Mouse (Mus musculus): ENCODE measurements around the gene Rnf138rt1.

Gene Rnf138rt1

DNA sequence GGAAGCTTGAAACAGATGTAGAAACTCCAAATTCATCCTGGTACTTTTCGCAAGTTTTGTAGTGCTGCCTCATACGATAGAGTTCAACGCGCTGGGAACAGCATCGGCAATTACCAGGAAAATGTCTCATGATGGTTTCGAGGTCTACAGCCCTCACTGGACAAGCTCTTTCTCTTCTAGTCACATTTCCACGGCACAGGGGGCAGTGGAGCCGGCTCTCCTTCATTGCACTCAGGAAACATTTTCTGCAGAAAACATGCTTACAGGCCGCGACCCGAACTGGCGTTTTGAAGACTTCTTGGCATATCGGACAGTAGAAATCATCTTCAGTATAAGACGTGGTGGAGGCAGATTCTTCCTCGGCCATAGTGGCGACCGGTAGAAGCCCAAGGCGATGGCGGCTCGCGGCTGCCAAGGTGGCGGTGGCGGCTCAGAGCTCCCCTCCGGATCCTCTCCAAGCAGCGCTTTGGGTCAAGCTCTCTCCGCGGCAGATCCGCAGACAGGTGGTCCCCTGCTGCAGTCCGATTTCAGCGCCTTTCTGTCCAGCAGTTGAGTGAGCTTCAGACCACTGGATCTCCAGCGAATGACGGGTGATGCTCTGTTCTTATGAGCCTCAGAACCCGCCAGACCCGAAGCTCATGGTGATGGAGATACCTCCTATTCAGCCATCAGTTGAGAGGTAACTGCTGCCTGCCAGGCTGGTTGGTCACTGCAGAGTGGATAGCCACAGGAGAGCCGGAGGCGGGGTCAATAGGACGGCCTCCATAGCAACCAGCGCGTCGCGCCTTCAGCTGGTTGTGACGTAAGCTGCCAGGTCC is at the start of gene Rnf138rt1:
TSS of gene Rnf138rt1 (minus strand) at position 713 of the 818 bp plus-strand sequence.
- DNase-seq (ENCODE audit: low read depth, low spot score) = peak; percentile 68

DNA sequence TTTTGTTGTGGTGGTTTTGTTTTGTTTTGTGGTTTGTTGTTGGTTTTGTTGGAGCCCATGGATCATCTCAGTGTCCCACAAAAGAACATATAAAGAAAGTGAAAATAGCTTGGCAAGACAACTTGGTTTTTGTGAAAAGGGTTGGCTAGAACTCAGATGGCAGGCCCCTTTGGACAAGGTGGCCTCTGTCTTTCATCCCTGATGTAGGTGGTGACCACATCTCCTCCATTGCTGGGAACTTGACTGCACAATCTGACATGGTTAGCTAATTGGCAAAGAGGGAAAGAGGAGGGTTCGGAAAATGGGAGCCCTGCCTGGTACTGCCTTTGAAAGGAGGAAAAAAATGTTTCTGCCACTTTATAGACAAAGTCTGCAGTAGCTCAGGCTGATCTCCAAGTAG is 46.1 kb upstream of the Rnf138rt1 start:
- no peak for DNase-seq (ENCODE audit: low read depth, low spot score)

DNA sequence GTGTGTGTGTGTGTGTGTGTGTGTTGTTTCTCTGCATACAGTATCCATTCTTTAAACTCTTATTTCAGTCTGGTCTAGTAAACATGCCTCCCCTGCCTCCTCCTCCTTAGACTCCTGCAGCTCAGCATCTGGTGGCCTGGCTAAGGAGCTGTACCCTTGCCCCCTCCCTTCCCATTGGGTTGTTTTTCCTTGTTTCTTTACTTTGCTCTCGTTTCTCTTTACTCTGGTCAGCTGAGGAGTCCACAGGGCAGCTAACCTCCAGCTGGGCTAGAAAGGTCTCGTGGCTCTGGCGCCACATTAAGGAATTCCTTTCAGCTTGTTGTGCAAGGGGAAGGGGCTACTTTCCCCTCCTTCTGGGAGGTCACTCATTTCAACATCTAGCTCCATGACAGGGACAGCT is 5.2 kb upstream of the Rnf138rt1 start:
- no peak for DNase-seq (ENCODE audit: low read depth, low spot score)

- DNase-seq (ENCODE audit: low read depth, low spot score) = no peak
Observed at GRCm38 (mm10) chrX:163761435-163761828, 303 bp upstream of the Rnf138rt1 start.

DNA sequence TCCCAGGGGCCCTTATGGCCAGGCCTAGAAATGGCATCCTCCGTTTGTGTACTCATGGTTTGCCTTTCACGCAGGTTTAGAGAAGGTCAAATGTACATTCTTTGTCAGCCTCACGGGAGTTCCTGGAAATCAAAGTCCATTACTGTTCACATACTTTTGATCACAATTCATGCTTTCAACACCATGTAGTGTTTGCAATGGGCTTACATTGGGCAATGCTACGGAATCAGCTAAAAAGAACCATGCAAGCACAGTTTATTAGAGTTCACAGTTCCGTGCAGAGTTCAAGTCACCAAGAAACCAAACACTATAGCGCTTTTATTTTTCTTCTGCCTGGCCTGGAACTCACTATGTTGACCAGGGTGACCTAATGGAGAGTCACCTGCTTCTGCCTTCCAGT is 15.1 kb downstream of the Rnf138rt1 start:
- no peak for DNase-seq (ENCODE audit: low read depth, low spot score)

DNA sequence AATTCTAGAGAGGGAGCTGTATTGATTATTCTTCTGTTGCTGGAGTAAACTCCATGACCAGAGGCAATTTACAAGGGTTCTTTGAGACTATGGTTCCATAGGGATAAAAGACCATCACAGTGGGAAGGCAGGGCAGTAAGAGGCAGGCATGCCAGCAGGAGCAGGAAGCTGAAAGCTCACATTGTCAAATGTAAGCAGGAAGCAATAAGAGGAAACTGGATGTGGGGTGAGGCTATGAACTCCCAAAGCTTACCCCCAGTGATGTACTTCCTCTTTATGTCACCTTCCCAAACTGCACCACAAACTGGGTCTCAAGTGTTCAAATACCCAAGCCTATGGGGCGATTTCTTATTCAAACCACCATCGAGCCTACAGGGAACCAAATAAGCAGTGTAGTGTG is 17.2 kb downstream of the Rnf138rt1 start:
- no peak for DNase-seq (ENCODE audit: low read depth, low spot score)

DNA sequence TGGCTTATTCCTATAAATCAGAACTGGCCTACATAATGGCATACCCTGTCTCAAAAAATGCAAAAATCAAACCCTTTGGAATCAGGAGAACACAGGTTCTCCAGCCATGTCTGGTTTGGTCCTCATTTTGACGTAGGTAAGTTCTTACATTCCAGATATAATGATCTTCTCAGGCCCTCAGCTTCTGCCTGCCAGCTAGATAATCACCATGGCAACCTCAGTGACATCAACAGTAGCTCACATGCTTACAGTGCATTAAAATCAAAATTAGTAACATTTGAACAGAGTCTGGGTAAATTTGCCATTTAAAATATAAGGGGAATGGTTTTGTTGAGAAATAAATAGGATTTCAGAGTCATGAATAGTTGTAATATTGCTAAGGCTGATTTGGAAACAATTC is 22.2 kb downstream of the Rnf138rt1 start:
- DNase-seq (ENCODE audit: low read depth, low spot score) = peak; percentile 41

DNA sequence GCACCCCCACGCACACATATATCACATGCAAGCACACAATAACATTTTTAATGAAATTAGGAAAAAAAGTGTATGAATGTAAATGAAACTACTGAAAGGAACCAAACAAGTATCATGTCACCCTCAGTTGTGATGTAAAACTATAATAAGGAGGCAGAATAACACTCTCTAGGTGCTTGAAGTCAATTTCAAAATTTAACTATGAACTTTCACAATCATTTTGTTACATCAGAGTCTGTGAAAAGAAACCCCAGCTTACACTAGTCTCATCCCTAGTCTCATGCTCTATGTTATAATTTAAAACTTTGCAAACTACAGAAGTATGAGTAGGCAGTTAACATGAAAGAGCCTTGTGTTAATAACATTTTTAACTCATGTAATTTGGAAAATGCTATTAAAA is 27.0 kb downstream of the Rnf138rt1 start:
- DNase-seq (ENCODE audit: low read depth, low spot score) = no peak

DNA sequence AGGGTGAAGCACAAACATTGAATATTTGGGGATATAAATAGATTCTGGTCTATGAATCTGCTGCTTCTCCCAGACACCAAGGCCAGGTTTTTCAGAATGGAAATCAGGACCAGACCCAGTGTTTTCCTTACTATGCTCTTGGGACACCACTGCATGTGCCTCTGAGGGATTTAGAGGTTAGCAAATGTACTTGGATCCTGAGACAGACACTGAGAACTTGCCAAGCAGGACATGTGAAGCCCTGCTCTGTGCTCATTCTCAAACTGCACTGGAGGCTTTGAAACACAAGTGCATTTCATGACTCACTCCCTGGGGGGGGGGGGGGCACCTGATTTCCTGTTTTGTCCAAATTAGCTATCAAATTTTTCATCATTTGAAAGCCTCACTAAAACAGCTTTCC is 37.5 kb downstream of the Rnf138rt1 start:
- DNase-seq (ENCODE audit: low read depth, low spot score) = peak; percentile 12

DNA sequence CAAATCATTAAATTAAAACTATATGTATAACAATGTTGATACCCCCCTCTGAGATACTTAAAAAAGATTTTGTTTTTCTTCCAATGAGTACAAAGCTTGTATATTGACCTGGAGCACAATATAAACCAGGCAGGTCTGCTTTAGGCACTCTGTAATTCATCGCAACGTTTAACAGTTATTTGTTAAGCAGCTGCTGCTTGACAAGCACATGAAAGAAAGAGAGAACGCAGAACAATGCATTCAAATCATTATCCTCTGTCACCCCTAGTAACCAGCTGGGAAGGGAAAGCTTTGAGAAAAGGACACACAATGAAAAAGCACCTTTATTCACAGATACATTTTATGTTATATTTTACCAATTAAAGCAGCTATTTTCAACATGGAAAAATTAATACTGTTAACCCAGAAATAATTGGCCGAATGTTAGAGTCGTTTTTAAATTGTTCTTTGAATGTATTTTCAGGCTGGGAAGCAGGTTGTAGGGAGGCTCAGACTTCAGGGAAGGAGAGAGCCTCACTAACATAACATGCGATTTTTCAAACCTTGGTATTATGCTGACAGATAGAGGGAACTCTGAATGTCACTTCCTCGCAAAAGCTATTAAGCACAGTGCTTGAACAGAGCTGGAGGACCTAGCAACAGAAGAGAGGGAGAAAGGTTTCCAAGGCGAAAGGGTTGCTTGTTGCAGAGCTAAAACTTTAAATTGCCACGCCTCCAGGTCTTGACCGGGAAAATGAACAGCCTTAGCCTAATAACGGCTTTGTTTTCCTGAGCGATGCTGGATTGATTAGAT is 38.1 kb downstream of the Rnf138rt1 start:
- DNase-seq (ENCODE audit: low read depth, low spot score) = peak; percentile 32

GRCm38 (mm10) chrX:163720597-163720996 is 40.5 kb downstream of the Rnf138rt1 start:
- no peak for DNase-seq (ENCODE audit: low read depth, low spot score)
